Mouse (Mus musculus) forebrain, embryonic 10.5 days (tissue): Measurements from ENCODE around the gene Tcirg1. TPM values are rescaled to one million over a fixed set of nuclear protein-coding genes. Genes with fewer than 3 reads are reported as not detected.

Source experiments
- DNase-seq: peaks from one replicate; pipeline ENCODE4 v3.0.0-alpha.2; 2017; ENCODE audit warnings: low spot score; ENCODE audit errors: extremely low spot score
- H3K27ac ChIP-seq: fragments of 300-500 bp; sonication (generic); 2 replicates; pipeline ENCODE4 v1.5.1; 2016; ENCODE audit warnings: mild to moderate bottlenecking
- H3K27me3 ChIP-seq: fragments of 300-500 bp; sonication (generic); 2 replicates; pipeline ENCODE4 v1.6.1; 2016; ENCODE audit warnings: mild to moderate bottlenecking; ENCODE audit not compliant: poor library complexity, severe bottlenecking
- H3K36me3 ChIP-seq: fragments of 300-500 bp; sonication (generic); replicated peaks from 2 replicates; pipeline ENCODE4 v1.6.1; 2016; ENCODE audit warnings: mild to moderate bottlenecking, moderate library complexity
- H3K4me1 ChIP-seq: fragments of 300-500 bp; sonication (generic); 2 replicates; pipeline ENCODE4 v1.6.1; 2016
- H3K4me3 ChIP-seq: fragments of 300-500 bp; sonication (generic); 2 replicates; pipeline ENCODE4 v1.5.1; 2016; ENCODE audit warnings: mild to moderate bottlenecking, moderate library complexity
- H3K9me3 ChIP-seq: fragments of 300-500 bp; sonication (generic); 2 replicates; pipeline ENCODE4 v1.6.1; 2016; ENCODE audit warnings: mild to moderate bottlenecking, moderate library complexity
- WGBS: fragments of 180-500 bp; shearing (Covaris S2); methylation state at CpG from one replicate; pipeline ENCODE4 v1.1.7; 2016; 5-methylcytosine and 5-hydroxymethylcytosine counted together
- polyA plus RNA-seq: library from polyadenylated mRNA; unstranded; fragments of >200 nt; fragmentation: Nextera tagmentation; extraction: Ambion mirVana; gene quantifications from 2 replicates; pipeline ENCODE4 v1.2.1, GENCODE M21; 2016

The Tcirg1 gene
- polyA plus RNA-seq, 1 experiment from 2014 or later = 17.9 TPM

DNA sequence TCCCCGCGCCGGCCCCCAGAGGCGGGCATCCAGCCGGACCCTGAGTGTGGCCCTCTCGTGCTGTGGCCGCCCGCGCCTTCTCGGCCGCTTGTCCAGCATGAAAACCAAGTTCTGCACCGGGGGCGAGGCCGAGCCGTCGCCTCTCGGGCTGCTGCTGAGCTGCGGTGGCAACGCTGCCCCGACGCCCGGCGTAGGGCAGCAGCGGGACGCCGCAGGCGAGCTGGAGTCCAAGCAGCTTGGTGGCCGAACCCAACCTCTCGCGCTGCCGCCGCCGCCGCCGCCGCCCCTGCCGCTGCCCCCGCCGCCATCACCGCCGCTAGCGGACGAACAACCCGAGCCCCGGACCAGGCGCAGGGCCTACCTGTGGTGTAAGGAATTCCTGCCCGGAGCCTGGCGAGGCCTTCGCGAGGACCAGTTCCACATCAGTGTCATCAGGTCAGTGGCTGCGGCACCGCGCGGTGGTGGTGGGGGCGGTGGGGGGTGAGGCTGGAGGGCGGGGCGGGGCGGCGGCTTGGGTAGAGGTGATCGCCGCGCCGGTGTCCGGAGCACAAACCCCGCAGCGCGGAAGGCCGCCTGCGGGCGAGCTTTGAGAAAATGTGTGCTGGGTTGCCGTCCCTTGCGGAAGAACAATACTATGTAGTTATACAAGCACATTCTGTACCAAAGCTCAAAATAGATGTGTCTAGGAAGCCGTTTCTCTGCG is 54.8 kb downstream of the Tcirg1 start:
- peak; percentile 75 for DNase-seq
- H3K27ac ChIP-seq = peak overlapping the region; percentile 97
- no peaks in the 10 kb centered on the region for H3K9me3 ChIP-seq
- H3K4me1 ChIP-seq = peaks cover 48% of the 10 kb centered on the region
- H3K4me3 ChIP-seq = peak overlapping the region; percentile 88
- H3K27me3 ChIP-seq = no peaks in the 10 kb centered on the region
- H3K36me3 ChIP-seq = peaks cover 15% of the 10 kb centered on the region
- WGBS = under 1% methylated on average over 74 of the region's 74 CpGs

DNA sequence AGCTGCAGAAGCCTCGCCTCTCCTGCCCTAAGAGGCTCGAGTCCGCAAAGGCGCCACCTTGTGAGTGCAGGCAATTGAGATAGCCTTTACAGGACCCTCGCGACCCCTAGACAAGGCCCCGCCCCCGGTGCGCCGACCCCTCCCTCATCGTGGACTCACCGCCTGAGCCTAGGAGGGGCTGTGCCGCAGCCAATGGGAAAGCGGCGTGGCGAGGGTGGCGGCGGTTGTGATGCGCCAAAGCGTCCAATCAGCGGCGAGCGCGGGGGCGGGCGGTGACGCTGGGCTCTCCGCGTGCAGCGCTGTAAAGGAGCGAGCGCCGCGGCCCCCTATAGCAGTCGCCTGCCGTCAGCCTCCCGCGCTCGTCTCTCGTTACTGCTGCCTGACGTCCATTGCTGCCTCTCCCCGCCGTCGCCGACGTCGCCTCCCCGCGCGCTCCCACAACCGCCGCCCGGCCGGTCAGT is 55.4 kb downstream of the Tcirg1 start, which contains the start of gene Chka:
TSS of gene Chka (plus strand) at position 272 of the 461 bp plus-strand sequence.
- no peaks in the 10 kb centered on the region for H3K9me3 ChIP-seq
- peaks cover 48% of the 10 kb centered on the region for H3K4me1 ChIP-seq
- H3K27me3 ChIP-seq = no peaks in the 10 kb centered on the region
- H3K4me3 ChIP-seq = peak within 1 kb of the TSS; percentile 88
- peak within 1 kb of the TSS; percentile 97 for H3K27ac ChIP-seq
- under 1% methylated on average over 54 of the region's 54 CpGs for WGBS
- peak; percentile 98 for DNase-seq
- H3K36me3 ChIP-seq = peaks cover 15% of the 10 kb centered on the region

DNA sequence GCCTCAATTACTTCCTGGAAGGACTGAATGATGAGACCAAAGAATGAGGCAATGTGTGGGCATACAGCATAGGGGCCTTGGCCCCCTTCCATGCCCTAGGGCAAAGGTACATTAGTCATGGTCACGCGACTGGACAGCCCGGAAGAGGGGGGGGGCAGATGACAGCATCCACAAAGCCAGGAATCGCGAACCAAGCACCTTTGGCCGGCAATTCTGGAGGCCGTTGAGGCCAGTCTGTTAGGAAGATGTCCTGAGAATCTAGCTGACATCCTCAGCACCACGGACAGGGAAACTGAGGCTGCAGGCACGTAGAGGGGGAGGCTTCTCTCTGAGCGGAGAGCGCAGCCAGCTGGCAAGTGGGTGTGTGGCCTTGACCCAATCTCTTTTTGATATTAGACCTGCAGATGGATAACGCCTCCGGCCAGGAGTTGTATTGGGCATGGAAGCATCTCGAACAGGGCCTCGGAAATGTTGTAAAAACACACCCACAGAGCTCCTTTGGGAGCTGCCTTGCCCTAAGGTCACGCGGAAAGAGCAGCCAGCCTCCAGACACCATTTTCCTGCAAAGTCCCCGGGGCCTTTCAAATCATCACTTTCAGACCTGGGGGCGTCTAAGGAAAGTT is 56.0 kb downstream of the Tcirg1 start:
- WGBS = 6% methylated on average over 19 of the region's 19 CpGs
- no peak for DNase-seq
- Histone ChIP-seq H3K36me3 (peaks cover 15% of the 10 kb centered on the region), H3K4me3 (peak overlapping the region; percentile 88), H3K9me3 (no peaks in the 10 kb centered on the region), H3K27me3 (no peaks in the 10 kb centered on the region), H3K4me1 (peaks cover 48% of the 10 kb centered on the region), H3K27ac (peak overlapping the region; percentile 97)

DNA sequence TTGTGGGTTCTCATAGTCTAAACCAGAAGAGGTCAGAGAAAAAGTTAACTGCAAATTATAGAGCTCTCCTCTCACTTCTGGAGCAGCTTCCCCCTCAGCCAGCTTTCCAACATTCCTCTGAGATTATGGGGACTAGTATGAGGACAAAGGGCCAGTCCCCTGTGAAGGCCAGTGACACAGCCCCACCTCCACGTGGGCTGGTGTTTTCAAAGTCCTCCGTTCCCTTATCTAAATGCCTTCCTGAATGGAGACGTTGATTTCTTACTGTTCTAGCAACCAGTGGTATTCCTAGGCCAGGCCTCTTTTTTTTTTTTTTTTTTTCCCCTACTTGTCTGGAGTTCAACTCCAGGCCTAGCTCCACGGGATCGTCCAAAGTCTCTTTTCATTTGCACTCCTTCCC is 56.9 kb downstream of the Tcirg1 start:
- H3K27me3 ChIP-seq = no peaks in the 10 kb centered on the region
- no peak for DNase-seq
- 34% methylated on average over 5 of the region's 5 CpGs for WGBS

DNA sequence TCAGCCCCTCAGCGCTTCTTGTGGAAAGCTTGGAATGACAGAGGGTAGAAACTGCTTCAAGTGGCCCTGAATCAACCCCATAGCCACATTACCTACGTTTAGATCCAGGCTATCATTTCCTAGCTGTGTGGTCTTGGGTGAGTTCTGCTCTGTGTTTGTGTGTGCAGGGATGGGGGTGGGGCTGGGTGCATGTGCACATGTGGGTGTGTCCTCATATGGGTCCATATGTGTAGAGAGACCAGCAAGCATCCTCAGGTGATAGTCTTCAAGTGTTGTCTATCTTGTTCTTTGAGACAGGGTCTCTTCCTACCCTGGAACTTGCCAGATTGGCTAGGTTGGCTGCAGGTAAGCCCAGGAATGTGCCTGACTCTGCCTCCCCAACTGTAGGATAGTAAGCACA is 57.7 kb downstream of the Tcirg1 start:
- no peak overlapping the region for H3K4me3 ChIP-seq
- H3K4me1 ChIP-seq = peaks cover 34% of the 10 kb centered on the region
- no peak for DNase-seq
- peaks cover 8% of the 10 kb centered on the region for H3K36me3 ChIP-seq
- no peak overlapping the region for H3K27ac ChIP-seq
- 94% methylated on average over 2 of the region's 2 CpGs for WGBS
- no peaks in the 10 kb centered on the region for H3K27me3 ChIP-seq
- H3K9me3 ChIP-seq = no peaks in the 10 kb centered on the region

More for the DNA sequence above, 56.9 kb downstream of the Tcirg1 start:
- H3K4me3 ChIP-seq = no peak overlapping the region
- no peak overlapping the region for H3K27ac ChIP-seq
- peaks cover 39% of the 10 kb centered on the region for H3K4me1 ChIP-seq
- H3K36me3 ChIP-seq = peaks cover 15% of the 10 kb centered on the region
- no peaks in the 10 kb centered on the region for H3K9me3 ChIP-seq

DNA sequence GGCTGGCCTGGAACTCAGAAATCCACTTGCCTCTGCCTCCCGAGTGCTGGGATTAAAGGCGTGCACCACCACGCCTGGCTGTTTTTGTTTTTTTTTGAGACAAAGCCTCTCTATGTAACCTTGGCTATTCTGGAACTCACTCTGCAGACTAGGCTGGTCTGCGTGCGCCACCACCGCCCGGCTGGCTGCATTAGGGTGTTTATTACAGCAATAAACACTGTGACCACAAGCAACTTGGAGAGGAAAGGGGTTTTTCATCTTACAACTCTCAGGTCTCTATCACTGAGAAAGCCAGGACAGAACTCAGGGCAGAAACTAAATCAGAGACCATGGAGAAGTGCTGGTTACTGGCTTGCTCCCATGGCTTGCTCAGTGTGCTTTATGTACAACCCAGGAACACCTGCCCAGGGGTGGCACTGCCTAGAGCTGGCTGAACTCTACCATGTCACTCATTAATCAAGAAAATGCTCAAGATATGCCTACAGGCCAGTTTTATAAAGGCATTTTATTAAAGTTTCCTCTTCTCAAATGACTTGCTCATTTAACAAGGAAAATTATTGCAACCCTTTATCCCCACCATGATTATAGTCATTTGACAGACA is 58.6 kb downstream of the Tcirg1 start:
- Histone ChIP-seq H3K36me3 (no peaks in the 10 kb centered on the region), H3K4me3 (no peak overlapping the region)

DNA sequence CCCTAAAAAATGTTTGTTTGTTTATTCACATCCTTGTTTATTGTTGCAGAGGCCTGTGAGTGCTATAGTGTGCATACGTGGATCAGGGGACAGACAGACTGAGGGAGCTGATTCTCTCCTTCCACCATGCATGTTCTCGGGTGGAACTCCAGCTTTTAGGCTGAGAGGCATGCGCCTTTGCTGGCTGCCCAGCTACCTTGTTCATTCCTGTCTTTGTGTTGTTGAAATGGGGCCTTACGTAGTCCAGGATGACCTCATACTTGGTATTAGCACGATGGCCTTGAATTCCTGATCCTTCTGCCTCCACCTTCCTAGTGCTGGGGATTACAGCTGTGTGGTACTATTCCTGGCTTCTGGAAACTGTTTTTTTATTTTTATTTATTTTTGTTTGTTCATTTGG is 59.2 kb downstream of the Tcirg1 start:
- H3K4me1 ChIP-seq = peaks cover 21% of the 10 kb centered on the region
- no peaks in the 10 kb centered on the region for H3K27me3 ChIP-seq
- no peak for DNase-seq
- H3K36me3 ChIP-seq = no peaks in the 10 kb centered on the region
- no peak overlapping the region for H3K4me3 ChIP-seq
- no peaks in the 10 kb centered on the region for H3K9me3 ChIP-seq
- WGBS = 83% methylated on average over 5 of the region's 5 CpGs
- H3K27ac ChIP-seq = no peak overlapping the region

More for the DNA sequence above, 58.6 kb downstream of the Tcirg1 start:
- H3K27ac ChIP-seq = no peak overlapping the region
- peaks cover 26% of the 10 kb centered on the region for H3K4me1 ChIP-seq
- no peaks in the 10 kb centered on the region for H3K27me3 ChIP-seq
- DNase-seq = no peak
- H3K9me3 ChIP-seq = no peaks in the 10 kb centered on the region
- 92% methylated on average over 7 of the region's 7 CpGs for WGBS

DNA sequence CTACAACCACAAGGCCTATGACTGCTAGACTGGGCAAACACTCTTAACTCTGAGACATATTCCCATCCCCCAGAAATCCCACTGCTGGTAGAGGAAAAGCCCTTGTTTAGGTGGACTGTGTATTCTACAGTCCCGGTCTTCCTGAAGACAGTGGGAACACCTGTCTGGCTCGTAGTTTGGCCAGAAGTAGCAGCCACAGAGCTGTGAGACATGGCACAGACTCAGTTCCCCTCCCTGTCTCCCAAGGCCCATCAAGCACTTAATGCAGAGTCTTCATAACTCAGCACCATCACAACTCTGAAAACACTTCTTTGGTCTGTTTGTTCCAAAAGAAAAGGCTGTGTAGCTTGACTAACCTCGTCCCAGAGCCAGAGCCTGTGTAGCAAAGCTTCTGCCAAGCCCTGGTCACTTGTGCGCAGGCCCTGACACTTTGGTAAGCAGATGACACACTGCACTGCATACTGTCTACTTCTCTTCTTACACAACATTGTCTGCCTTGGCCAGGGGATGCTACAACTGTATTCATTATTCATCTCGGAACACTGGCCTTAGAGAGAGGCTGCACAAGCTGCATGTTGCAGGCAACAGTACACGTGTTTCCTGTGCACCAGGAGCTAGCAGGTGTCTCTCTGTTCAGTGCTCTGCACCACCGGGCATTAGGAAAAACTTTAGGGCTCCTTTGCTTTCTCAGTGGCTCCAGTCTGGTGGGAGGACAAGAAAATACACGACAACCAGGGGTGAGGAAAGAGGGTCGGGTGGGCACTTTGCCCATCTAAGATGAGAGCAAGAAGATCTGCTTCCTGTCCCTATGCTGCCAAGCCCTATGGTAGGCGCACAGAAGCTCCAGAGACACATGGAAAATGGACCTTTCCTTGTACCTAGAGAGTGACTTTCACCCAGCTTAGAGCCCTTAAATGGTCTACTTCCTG is 60.0 kb downstream of the Tcirg1 start:
- no peak for DNase-seq
- 85% methylated on average over 10 of the region's 10 CpGs for WGBS
- H3K9me3 ChIP-seq = no peaks in the 10 kb centered on the region
- peaks cover 21% of the 10 kb centered on the region for H3K4me1 ChIP-seq
- no peak overlapping the region for H3K4me3 ChIP-seq
- no peaks in the 10 kb centered on the region for H3K27me3 ChIP-seq
- H3K27ac ChIP-seq = no peak overlapping the region
- H3K36me3 ChIP-seq = no peaks in the 10 kb centered on the region

Other genes starting within 250 kb of the Tcirg1 start
- 3.6 and 3.9 TPM in 2 replicates for gene Lrp5, start 220.6 kb downstream of the Tcirg1 start, polyA plus RNA-seq
- 44.9 and 47.7 TPM in 2 replicates for gene 1810055G02Rik, start 198.8 kb downstream of the Tcirg1 start, polyA plus RNA-seq
- 29.2 and 29.3 TPM in 2 replicates for gene Kmt5b, start 139.7 kb downstream of the Tcirg1 start, polyA plus RNA-seq
- 52.3 and 54.3 TPM in 2 replicates for gene Chka, start 55.4 kb downstream of the Tcirg1 start, polyA plus RNA-seq
- 226 and 228 TPM in 2 replicates for gene Ndufs8, start 5.6 kb upstream of the Tcirg1 start, polyA plus RNA-seq
- gene Aldh3b1, start 22.7 kb upstream of the Tcirg1 start, polyA plus RNA-seq = 0.36 and 0.58 TPM in 2 replicates
- 4.6 and 4.9 TPM in 2 replicates for gene Unc93b1, start 28.1 kb upstream of the Tcirg1 start, polyA plus RNA-seq
- not detected in 2 replicates for gene Aldh3b3, start 51.5 kb upstream of the Tcirg1 start, polyA plus RNA-seq
- 0.37 and 0.39 TPM in 2 replicates for gene Aldh3b2, start 65.2 kb upstream of the Tcirg1 start, polyA plus RNA-seq
- gene Acy3, start 79.4 kb upstream of the Tcirg1 start, polyA plus RNA-seq = 1.8 and 2.5 TPM in 2 replicates
- gene Tbx10, start 85.6 kb upstream of the Tcirg1 start, polyA plus RNA-seq = not detected in 2 replicates
- gene Nudt8, start 93.4 kb upstream of the Tcirg1 start, polyA plus RNA-seq = 24.8 and 30.4 TPM in 2 replicates
- 2.8 and 3.5 TPM in 2 replicates for gene Gm49405, start 93.5 kb upstream of the Tcirg1 start, polyA plus RNA-seq
- gene Doc2g, start 96.2 kb upstream of the Tcirg1 start, polyA plus RNA-seq = 3.6 and 4.0 TPM in 2 replicates
- gene Ndufv1, start 105.7 kb upstream of the Tcirg1 start, polyA plus RNA-seq = 208 and 210 TPM in 2 replicates
- gene Gstp1, start 130.9 kb upstream of the Tcirg1 start, polyA plus RNA-seq = 412 and 423 TPM in 2 replicates
- gene Gstp2, start 138.9 kb upstream of the Tcirg1 start, polyA plus RNA-seq = 0.27 and 0.46 TPM in 2 replicates
- gene Gstp3, start 152.4 kb upstream of the Tcirg1 start, polyA plus RNA-seq = not detected in 2 replicates
- gene Cabp2, start 174.4 kb upstream of the Tcirg1 start, polyA plus RNA-seq = not detected in 2 replicates
- 85.8 and 86.6 TPM in 2 replicates for gene Cdk2ap2, start 190.0 kb upstream of the Tcirg1 start, polyA plus RNA-seq
- 12.1 and 15.8 TPM in 2 replicates for gene Pitpnm1, start 192.9 kb upstream of the Tcirg1 start, polyA plus RNA-seq
- gene Aip, start 218.7 kb upstream of the Tcirg1 start, polyA plus RNA-seq = 55.2 and 56.5 TPM in 2 replicates
- not detected in 2 replicates for gene Gpr152, start 232.7 kb upstream of the Tcirg1 start, polyA plus RNA-seq
- gene Cabp4, start 236.9 kb upstream of the Tcirg1 start, polyA plus RNA-seq = not detected in 2 replicates
- 128 and 130 TPM in 2 replicates for gene Coro1b, start 241.5 kb upstream of the Tcirg1 start, polyA plus RNA-seq
- 0.71 TPM in 1 of 2 replicates, not detected in the other for gene Ptprcap, start 246.5 kb upstream of the Tcirg1 start, polyA plus RNA-seq